Mouse (Mus musculus): ENCODE measurements around the gene H2afy. TPM values are rescaled to one million over a fixed set of nuclear protein-coding genes. Genes with fewer than 3 reads are reported as not detected.
A peak's percentile ranks its signal among the peaks of the same experiment; 100 is the strongest.

Gene H2afy
- polyA plus RNA-seq, 1 experiment from 2014 or later: 150 TPM

DNA sequence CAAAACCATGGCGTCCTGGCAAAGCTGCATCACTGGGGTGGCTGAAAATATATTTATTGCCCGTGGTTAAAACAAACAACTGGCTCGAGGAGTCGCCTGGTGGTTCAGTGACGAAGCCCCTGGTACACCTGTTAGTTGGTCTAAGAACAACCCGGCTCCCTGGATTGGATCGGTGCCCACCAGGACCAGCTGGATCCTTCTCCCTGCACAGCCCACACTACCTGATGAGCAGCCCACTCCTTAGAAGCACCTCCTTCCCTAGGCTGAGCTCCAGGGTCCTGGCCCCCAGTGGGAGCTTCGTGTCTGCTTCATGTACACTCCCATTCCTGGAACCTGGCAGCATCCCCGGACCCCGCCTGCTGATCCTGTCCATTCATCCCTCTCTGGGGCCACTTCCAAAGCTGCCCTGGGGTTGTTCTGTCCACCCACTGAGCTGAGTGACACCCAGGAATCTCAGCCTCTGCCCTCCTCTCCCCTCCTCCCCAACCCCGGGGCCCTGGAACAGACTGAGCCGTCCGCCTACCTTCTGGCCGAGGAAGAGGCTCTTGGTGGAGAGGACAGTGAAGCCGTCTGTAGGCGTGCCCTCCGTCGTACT, 40.5 kb downstream of the H2afy start:
- H3K4me3 ChIP-seq (ENCODE audit: low read depth, low read length): no peak overlapping the region
- peaks cover 5% of the 10 kb centered on the region for H3K36me3 ChIP-seq (ENCODE audit: control insufficient read depth, insufficient read depth, low read length)
- no peak overlapping the region for H3K4me2 ChIP-seq (replicated peaks; ENCODE audit: low read depth)
- no peaks in the 10 kb centered on the region for H3K27me3 ChIP-seq (ENCODE audit: control insufficient read depth, insufficient read depth, low read length)
- no peak overlapping the region for H3K27ac ChIP-seq (replicated peaks)
- TF ChIP-seq CTCF (IDR thresholded peaks at IDR 0.05; ENCODE audit: low read depth) (no peak), EP300 (optimal IDR thresholded peaks at IDR 0.05) (no peak)
- DNase-seq (ENCODE audit: low spot score): no peak
- ATAC-seq (ENCODE audit: low FRiP score, low TSS enrichment): peak; percentile 50; the same call in 1 of the 2 replicates
- WGBS: 75% methylated on average over 18 of the region's 18 CpGs
- no peaks in the 10 kb centered on the region for H3K9me3 ChIP-seq (ENCODE audit: control insufficient read depth, low read length)
- H3K9ac ChIP-seq (ENCODE audit: low read length): no peak overlapping the region
- H3K4me1 ChIP-seq (replicated peaks; ENCODE audit: control insufficient read depth, insufficient read depth): no peaks in the 10 kb centered on the region

DNA sequence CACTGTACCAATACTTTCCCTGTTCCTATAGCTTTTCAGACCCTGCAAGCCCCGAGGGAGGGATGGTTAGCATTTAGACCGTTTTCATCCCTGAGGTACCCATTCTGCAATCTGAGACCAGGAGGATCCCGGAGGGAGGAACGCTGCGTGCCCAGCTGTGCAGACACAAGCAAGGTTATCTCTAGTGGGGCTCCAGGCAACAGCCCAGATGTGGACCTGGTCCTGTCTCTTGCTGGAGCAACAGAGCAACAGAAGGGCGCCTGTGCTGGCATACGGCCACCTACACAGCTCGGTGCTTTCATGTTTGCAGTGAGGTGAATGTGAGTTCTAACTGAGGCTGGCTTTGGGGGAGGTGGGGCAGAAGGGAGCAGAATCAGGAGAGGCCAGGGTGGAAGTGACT, 41.6 kb downstream of the H2afy start:
- 0 out of 2 replicates have a peak, but pooled peaks have one; percentile 10 for ATAC-seq (ENCODE audit: low FRiP score, low TSS enrichment)
- no peak overlapping the region for H3K9ac ChIP-seq (ENCODE audit: low read length)
- H3K27ac ChIP-seq (replicated peaks): 0 out of 2 replicates have a peak overlapping the region, but pooled peaks have one; percentile 4
- H3K4me3 ChIP-seq (ENCODE audit: low read depth, low read length): no peak overlapping the region
- TF ChIP-seq EP300 (optimal IDR thresholded peaks at IDR 0.05) (no peak), CTCF (IDR thresholded peaks at IDR 0.05; ENCODE audit: low read depth) (no peak)
- 67% methylated on average over 8 of the region's 8 CpGs for WGBS
- no peak for DNase-seq (ENCODE audit: low spot score)
- H3K36me3 ChIP-seq (ENCODE audit: control insufficient read depth, insufficient read depth, low read length): peaks cover 14% of the 10 kb centered on the region
- no peaks in the 10 kb centered on the region for H3K4me1 ChIP-seq (replicated peaks; ENCODE audit: control insufficient read depth, insufficient read depth)
- H3K9me3 ChIP-seq (ENCODE audit: control insufficient read depth, low read length): no peaks in the 10 kb centered on the region
- H3K4me2 ChIP-seq (replicated peaks; ENCODE audit: low read depth): no peak overlapping the region
- no peaks in the 10 kb centered on the region for H3K27me3 ChIP-seq (ENCODE audit: control insufficient read depth, insufficient read depth, low read length)

DNA sequence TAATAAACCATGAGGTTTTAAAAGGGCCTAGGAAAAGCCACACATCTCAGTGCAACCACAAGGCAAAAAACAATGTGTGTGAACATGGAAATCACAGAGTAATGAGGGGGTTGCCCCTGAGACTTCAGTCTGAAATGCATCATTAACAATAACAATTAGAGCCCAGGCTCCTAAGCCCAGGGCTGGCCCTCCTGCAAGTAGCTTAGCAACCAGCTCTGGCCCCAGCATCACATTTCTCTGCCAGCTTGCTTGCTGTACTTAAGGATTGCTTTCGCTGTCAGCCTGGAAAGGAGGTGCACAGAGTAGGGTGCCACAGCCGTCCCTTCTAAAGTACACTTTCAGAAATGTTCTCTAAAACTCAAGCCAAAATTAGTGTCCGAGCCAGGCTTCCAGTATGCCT, 42.5 kb downstream of the H2afy start:
- Histone ChIP-seq H3K27me3 (ENCODE audit: control insufficient read depth, insufficient read depth, low read length) (no peaks in the 10 kb centered on the region), H3K27ac (replicated peaks) (no peak overlapping the region), H3K4me1 (replicated peaks; ENCODE audit: control insufficient read depth, insufficient read depth) (no peaks in the 10 kb centered on the region), H3K4me2 (replicated peaks; ENCODE audit: low read depth) (no peak overlapping the region), H3K4me3 (ENCODE audit: low read depth, low read length) (no peak overlapping the region), H3K9ac (ENCODE audit: low read length) (no peak overlapping the region), H3K36me3 (ENCODE audit: control insufficient read depth, insufficient read depth, low read length) (peaks cover 14% of the 10 kb centered on the region), H3K9me3 (ENCODE audit: control insufficient read depth, low read length) (no peaks in the 10 kb centered on the region)
- 70% methylated on average over 3 of the region's 3 CpGs for WGBS
- no peak for TF ChIP-seq CTCF (IDR thresholded peaks at IDR 0.05; ENCODE audit: low read depth)
- no peak for TF ChIP-seq EP300 (optimal IDR thresholded peaks at IDR 0.05)
- no peak for ATAC-seq (ENCODE audit: low FRiP score, low TSS enrichment)
- no peak for DNase-seq (ENCODE audit: low spot score)

DNA sequence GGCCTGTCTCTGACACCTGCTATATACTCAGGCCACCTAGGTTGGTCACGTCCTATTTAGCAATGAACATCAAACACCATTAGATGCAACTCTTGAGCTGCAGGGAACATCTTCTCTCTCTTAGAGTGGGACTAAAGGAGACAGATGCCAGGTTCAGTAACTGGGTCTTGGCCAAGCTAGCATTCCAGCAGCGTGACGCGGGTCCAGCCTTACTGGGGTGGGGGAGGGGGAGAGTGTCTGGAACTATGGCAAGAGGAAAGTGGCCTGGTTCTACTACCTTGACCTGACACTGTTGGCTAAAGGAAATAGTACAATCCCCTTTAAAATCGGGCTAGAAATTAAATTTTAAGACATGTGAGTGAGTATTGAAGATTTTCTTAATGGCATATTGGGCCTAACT, 43.6 kb downstream of the H2afy start:
- DNase-seq (ENCODE audit: low spot score): no peak
- H3K4me3 ChIP-seq (ENCODE audit: low read depth, low read length): no peak overlapping the region
- no peak overlapping the region for H3K4me2 ChIP-seq (replicated peaks; ENCODE audit: low read depth)
- H3K9ac ChIP-seq (ENCODE audit: low read length): no peak overlapping the region
- TF ChIP-seq EP300 (optimal IDR thresholded peaks at IDR 0.05) (no peak), CTCF (IDR thresholded peaks at IDR 0.05; ENCODE audit: low read depth) (no peak)
- 57% methylated on average over 5 of the region's 5 CpGs for WGBS
- no peak for ATAC-seq (ENCODE audit: low FRiP score, low TSS enrichment)
- peaks cover 17% of the 10 kb centered on the region for H3K36me3 ChIP-seq (ENCODE audit: control insufficient read depth, insufficient read depth, low read length)
- H3K27ac ChIP-seq (replicated peaks): no peak overlapping the region
- no peaks in the 10 kb centered on the region for H3K9me3 ChIP-seq (ENCODE audit: control insufficient read depth, low read length)
- H3K27me3 ChIP-seq (ENCODE audit: control insufficient read depth, insufficient read depth, low read length): no peaks in the 10 kb centered on the region
- H3K4me1 ChIP-seq (replicated peaks; ENCODE audit: control insufficient read depth, insufficient read depth): no peaks in the 10 kb centered on the region

DNA sequence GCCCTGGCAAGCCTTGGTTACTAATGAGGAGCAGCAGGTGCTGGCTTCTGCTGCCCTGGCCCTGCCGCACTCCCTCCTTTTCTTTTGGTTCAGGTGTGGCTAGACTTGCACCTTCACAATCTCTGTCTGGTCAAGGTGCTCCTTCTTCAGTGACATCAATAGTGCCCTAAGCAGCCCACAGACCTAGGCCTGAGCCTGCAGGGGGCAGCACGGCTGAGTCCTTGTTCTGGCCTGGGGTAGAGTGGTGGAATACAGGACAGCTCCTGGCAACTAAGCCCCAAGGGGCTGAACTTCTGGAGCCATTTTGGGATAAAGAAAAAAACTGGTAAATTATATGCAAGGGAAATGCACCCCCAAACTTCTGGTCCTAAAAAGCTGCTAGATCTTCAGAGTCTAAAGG, 45.6 kb downstream of the H2afy start:
- H3K9ac ChIP-seq (ENCODE audit: low read length): no peak overlapping the region
- 75% methylated on average over 2 of the region's 2 CpGs for WGBS
- DNase-seq (ENCODE audit: low spot score) (no peak), ATAC-seq (ENCODE audit: low FRiP score, low TSS enrichment) (no peak)
- peaks cover 24% of the 10 kb centered on the region for H3K36me3 ChIP-seq (ENCODE audit: control insufficient read depth, insufficient read depth, low read length)
- H3K9me3 ChIP-seq (ENCODE audit: control insufficient read depth, low read length): no peaks in the 10 kb centered on the region
- no peak overlapping the region for H3K27ac ChIP-seq (replicated peaks)
- no peak overlapping the region for H3K4me2 ChIP-seq (replicated peaks; ENCODE audit: low read depth)
- H3K27me3 ChIP-seq (ENCODE audit: control insufficient read depth, insufficient read depth, low read length): no peaks in the 10 kb centered on the region
- TF ChIP-seq CTCF (IDR thresholded peaks at IDR 0.05; ENCODE audit: low read depth) (peak; percentile 57), EP300 (optimal IDR thresholded peaks at IDR 0.05) (no peak)
- no peak overlapping the region for H3K4me3 ChIP-seq (ENCODE audit: low read depth, low read length)
- H3K4me1 ChIP-seq (replicated peaks; ENCODE audit: control insufficient read depth, insufficient read depth): no peaks in the 10 kb centered on the region

DNA sequence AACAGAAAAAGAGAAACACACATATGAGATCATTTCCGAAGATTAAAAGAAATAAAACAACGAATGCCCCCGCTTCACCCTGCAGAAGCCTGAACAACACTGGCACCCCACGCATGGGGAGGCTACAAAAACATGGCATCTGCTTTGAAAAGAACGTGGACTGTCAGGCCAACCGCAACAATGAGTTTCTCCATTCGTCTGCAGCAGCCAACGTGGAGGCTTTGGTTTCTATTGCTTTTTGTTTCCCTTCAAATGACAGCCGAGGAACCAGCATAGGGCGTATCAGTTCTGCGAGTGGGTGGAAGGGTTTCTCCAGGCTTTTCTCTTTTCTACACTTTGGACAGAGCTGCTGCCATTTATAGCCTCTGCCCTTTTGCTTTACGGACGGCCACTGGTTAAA, 47.6 kb downstream of the H2afy start:
- H3K27me3 ChIP-seq (ENCODE audit: control insufficient read depth, insufficient read depth, low read length): no peaks in the 10 kb centered on the region
- no peak overlapping the region for H3K4me3 ChIP-seq (ENCODE audit: low read depth, low read length)
- no peak overlapping the region for H3K4me2 ChIP-seq (replicated peaks; ENCODE audit: low read depth)
- WGBS: 77% methylated on average over 13 of the region's 13 CpGs
- peaks cover 27% of the 10 kb centered on the region for H3K36me3 ChIP-seq (ENCODE audit: control insufficient read depth, insufficient read depth, low read length)
- H3K27ac ChIP-seq (replicated peaks): no peak overlapping the region
- TF ChIP-seq CTCF (IDR thresholded peaks at IDR 0.05; ENCODE audit: low read depth) (no peak), EP300 (optimal IDR thresholded peaks at IDR 0.05) (no peak)
- no peak overlapping the region for H3K9ac ChIP-seq (ENCODE audit: low read length)
- no peaks in the 10 kb centered on the region for H3K9me3 ChIP-seq (ENCODE audit: control insufficient read depth, low read length)
- DNase-seq (ENCODE audit: low spot score) (no peak), ATAC-seq (ENCODE audit: low FRiP score, low TSS enrichment) (no peak)
- H3K4me1 ChIP-seq (replicated peaks; ENCODE audit: control insufficient read depth, insufficient read depth): no peaks in the 10 kb centered on the region
